Mouse (Mus musculus) neural tube, embryonic 13.5 days (tissue): ENCODE data around the gene Commd1. TPM values are rescaled to one million over a fixed set of nuclear protein-coding genes. Genes with fewer than 3 reads are reported as not detected.

Source experiments
- ATAC-seq: fragments of 200-750 bp; cut with Nextera tagmentation; 2 replicates; pipeline ENCODE4 v1.8.0; 2017; ENCODE audit warnings: low read depth, mild to moderate bottlenecking, moderate TSS enrichment, moderate library complexity
- H3K27ac ChIP-seq: fragments of 300-500 bp; sonication (generic); replicated peaks from 2 replicates; pipeline ENCODE4 v1.5.1; 2015; ENCODE audit warnings: moderate library complexity, mild to moderate bottlenecking, inconsistent platforms
- H3K27me3 ChIP-seq: fragments of 300-500 bp; sonication (generic); 2 replicates; pipeline ENCODE4 v1.6.1; 2015; ENCODE audit warnings: mild to moderate bottlenecking, inconsistent platforms
- H3K36me3 ChIP-seq: fragments of 300-500 bp; sonication (generic); 2 replicates; pipeline ENCODE4 v1.6.1; 2015; ENCODE audit warnings: mild to moderate bottlenecking, inconsistent platforms
- H3K4me1 ChIP-seq: fragments of 300-500 bp; sonication (generic); replicated peaks from 2 replicates; pipeline ENCODE4 v1.6.1; 2015; ENCODE audit warnings: inconsistent platforms
- H3K4me2 ChIP-seq: fragments of 300-500 bp; sonication (generic); 2 replicates; pipeline ENCODE4 v1.6.1; 2015; ENCODE audit warnings: inconsistent platforms, mild to moderate bottlenecking, moderate library complexity
- H3K4me3 ChIP-seq: fragments of 300-500 bp; sonication (generic); 2 replicates; pipeline ENCODE4 v1.5.1; 2015; ENCODE audit warnings: mild to moderate bottlenecking, inconsistent platforms
- H3K9ac ChIP-seq: fragments of 300-500 bp; sonication (generic); 2 replicates; pipeline ENCODE4 v1.6.1; 2015; ENCODE audit warnings: moderate library complexity, mild to moderate bottlenecking, inconsistent platforms
- H3K9me3 ChIP-seq: fragments of 300-500 bp; sonication (generic); 2 replicates; pipeline ENCODE4 v1.6.1; 2016; ENCODE audit warnings: inconsistent platforms
- WGBS: fragments of 180-500 bp; shearing (Covaris S2); methylation state at CpG from one replicate; pipeline ENCODE4 v1.1.7; 2015; 5-methylcytosine and 5-hydroxymethylcytosine counted together
- polyA plus RNA-seq: library from polyadenylated mRNA; unstranded; fragments of >200 nt; fragmentation: Nextera tagmentation; extraction: Ambion mirVana; gene quantifications from 2 replicates; pipeline ENCODE4 v1.2.1, GENCODE M21; 2015

The Commd1 gene
- polyA plus RNA-seq, 1 experiment from 2014 or later: 302 TPM

DNA sequence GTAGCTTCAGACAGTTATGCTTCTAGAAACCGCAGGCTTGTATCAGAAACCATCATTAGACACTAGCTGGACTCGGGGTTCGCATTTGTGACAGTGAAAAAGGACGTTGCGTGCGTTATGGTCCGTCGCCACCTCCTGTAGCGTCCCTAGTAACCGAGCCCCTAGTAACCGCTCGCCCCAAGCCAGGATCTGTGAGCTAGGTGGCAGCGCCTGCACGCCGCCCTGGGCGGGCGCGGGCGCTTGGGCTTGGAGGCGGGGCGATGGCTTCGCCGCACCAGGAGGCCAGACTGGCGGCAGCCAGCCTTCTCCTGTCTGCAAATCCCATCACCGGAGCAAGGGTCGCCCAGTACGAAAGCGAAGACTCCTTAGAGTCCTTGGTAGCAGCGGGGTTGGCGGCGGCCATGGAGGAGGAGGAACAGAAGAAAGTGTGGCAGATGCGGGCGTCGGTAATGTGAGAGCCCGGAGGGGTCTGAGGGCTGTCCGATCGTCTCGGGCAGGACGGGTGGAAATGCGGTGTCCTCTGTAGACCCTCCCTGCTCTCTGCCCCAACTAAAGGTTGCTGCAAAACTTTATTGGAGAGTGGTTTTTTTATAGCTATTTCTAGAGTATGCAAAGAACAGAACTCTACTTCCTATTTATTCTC is 26.1 kb upstream of the Commd1 start:
- Histone ChIP-seq H3K9ac (peak overlapping the region; percentile 74), H3K4me1 (peaks cover 7% of the 10 kb centered on the region), H3K36me3 (peaks cover 22% of the 10 kb centered on the region), H3K9me3 (no peaks in the 10 kb centered on the region), H3K27me3 (no peaks in the 10 kb centered on the region), H3K4me2 (peak overlapping the region; percentile 72), H3K27ac (peak overlapping the region; percentile 96), H3K4me3 (peak overlapping the region; percentile 54)
- WGBS: under 1% methylated on average over 40 of the region's 40 CpGs
- peak; percentile 98 for ATAC-seq

DNA sequence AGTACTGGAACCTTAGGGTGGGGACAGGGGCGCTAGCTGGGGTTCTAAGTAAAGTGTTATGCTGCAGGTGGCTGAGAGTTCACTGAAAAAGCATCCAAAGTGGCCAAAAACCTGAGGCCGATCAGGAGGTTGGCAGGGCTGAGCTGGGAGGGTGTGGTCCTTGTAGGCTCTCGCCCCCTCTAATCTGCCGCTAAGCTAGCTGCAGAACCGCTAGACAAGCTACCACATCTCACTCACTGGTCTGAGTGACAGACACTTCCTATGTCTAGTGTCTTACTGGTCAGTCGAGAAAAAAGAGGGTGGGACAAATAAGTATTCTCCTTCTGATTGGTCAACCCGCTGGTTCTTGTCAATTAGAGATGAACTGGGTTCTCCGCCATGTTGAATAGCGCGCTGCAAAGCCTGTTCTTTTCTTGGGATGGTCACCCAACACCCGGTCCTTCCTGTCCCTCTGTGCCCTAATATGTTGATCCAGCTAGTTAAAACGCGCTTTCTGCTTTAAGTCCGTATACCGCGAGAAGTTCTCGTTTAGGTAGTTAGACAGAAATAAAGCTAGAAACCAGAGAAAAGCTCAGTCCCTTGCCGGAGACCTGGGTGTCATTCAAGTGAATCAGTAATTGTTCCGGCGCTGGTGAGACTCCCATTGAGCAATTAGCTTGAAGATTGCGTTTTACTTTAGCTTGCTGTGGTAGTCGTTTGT is 25.4 kb upstream of the Commd1 start, which contains the start of gene Fam161a:
Gene Fam161a (plus strand): TSS at position 51 of the 700 bp plus-strand sequence.
- Histone ChIP-seq H3K9me3 (no peaks in the 10 kb centered on the region), H3K4me1 (peaks cover 7% of the 10 kb centered on the region), H3K9ac (peak within 1 kb of the TSS; percentile 74), H3K4me2 (peak within 1 kb of the TSS; percentile 72), H3K36me3 (peaks cover 28% of the 10 kb centered on the region), H3K27ac (peak within 1 kb of the TSS; percentile 96), H3K4me3 (peak within 1 kb of the TSS; percentile 54), H3K27me3 (no peaks in the 10 kb centered on the region)
- peak; percentile 95 for ATAC-seq
- under 1% methylated on average over 22 of the region's 22 CpGs for WGBS

DNA sequence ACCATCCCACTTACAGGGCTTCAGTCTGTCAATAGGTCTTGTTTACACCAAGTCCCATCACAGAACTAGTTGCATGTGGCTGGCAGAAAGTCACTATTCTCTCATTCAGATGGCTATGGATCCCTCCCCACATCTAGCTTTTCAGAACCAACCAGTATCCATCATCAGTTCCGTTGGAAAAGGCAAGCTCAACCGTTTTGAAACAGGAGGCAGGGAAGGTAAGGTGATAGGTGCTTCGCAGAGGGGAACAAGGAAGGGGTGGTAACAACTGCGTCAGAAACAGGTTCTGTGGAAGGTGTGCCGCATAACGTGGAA is 24.9 kb upstream of the Commd1 start:
- Histone ChIP-seq H3K36me3 (peaks cover 33% of the 10 kb centered on the region), H3K9ac (peak overlapping the region; percentile 67), H3K9me3 (no peaks in the 10 kb centered on the region), H3K4me1 (peaks cover 7% of the 10 kb centered on the region), H3K4me3 (peak overlapping the region; percentile 54), H3K27me3 (no peaks in the 10 kb centered on the region), H3K27ac (peak overlapping the region; percentile 96), H3K4me2 (peak overlapping the region; percentile 72)
- peak; percentile 29 for ATAC-seq
- WGBS: 4% methylated on average over 6 of the region's 6 CpGs

DNA sequence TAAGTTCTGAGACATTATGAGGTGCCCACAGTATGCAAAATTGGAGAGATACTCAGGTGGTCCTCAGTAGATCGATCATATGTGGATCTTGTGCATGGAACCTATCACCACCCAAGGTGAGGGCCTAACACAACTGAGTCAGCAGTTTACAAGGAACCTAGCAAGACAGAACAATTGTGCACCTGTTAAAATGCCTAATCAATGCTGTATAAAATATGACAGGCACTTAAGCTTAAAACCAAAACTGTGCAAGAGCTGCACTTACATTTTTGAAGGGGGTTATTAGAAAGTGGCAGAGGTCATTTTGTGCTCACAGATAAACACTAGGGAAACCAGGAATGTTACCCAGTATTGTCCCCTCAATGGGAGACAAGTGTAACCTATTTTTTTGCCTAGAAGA is 23.1 kb upstream of the Commd1 start:
- no peaks in the 10 kb centered on the region for H3K27me3 ChIP-seq
- H3K36me3 ChIP-seq: peaks cover 49% of the 10 kb centered on the region
- H3K4me3 ChIP-seq: no peak overlapping the region
- no peak overlapping the region for H3K9ac ChIP-seq
- peaks cover 7% of the 10 kb centered on the region for H3K4me1 ChIP-seq
- no peak overlapping the region for H3K4me2 ChIP-seq
- no peak overlapping the region for H3K27ac ChIP-seq
- no peak for ATAC-seq
- 93% methylated on average over 1 of the region's 1 CpGs for WGBS
- H3K9me3 ChIP-seq: no peaks in the 10 kb centered on the region

DNA sequence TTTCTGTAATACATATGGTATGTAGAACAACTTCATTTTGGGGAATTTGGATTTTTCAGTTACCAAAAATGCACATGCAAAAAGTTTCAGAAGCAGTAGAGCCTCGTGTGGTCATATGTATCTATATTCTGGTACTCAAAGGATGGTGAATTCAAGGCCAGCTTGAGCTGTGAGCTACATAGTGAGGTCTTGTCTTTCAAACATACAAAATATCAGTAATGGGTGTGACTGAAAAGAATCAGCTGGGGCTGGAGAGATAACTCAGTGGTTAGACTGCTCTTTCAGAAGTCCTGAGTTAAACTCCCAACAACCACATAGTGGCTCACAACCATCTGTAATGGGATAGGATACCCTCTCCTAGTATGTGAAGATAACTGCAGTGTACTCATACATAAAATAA is 16.1 kb upstream of the Commd1 start:
- peaks cover 85% of the 10 kb centered on the region for H3K36me3 ChIP-seq
- no peak overlapping the region for H3K9ac ChIP-seq
- no peaks in the 10 kb centered on the region for H3K9me3 ChIP-seq
- 90% methylated on average over 1 of the region's 1 CpGs for WGBS
- no peak overlapping the region for H3K4me2 ChIP-seq
- no peaks in the 10 kb centered on the region for H3K27me3 ChIP-seq
- no peak overlapping the region for H3K4me3 ChIP-seq
- no peaks in the 10 kb centered on the region for H3K4me1 ChIP-seq
- H3K27ac ChIP-seq: no peak overlapping the region
- no peak for ATAC-seq

DNA sequence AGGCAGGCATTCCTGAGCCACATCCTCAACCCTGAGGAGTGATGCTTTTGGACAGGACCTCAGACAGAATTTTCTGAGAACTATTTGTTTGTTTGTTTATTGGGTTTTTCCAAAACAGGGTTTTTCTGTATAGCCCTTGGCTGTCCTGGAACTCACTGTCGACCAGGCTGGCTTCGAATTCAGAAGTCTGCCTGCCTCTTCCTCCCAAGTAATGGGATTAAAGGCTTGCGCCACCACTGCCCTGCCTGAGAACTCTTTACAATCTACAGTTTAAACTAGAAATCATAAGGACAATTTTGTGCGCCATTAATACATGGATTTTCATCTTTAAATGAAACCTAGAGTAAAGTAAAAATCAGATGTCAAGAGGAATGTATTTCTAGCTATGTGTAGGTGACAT is 13.3 kb upstream of the Commd1 start:
- Histone ChIP-seq H3K9me3 (no peaks in the 10 kb centered on the region), H3K4me2 (no peak overlapping the region), H3K36me3 (peaks cover 62% of the 10 kb centered on the region)

DNA sequence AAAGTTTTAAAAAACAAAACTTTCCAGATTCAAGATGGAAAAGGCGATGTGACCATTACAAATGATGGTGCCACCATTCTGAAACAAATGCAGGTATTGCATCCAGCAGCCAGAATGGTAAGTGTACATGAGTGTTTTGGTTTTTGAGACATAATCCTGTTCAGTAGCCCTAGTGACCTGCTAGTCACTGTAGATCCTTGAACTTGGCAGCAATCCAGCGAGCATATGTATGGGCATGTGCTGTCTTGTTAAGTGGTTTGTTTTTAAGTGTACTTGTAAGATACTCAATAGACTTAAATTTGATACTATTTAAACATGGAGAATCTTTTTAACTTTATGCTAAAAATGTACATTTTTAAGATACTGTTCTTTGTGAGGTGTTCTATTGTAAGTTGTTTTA is 12.1 kb upstream of the Commd1 start:
- Histone ChIP-seq H3K4me1 (peaks cover 21% of the 10 kb centered on the region), H3K9ac (no peak overlapping the region), H3K36me3 (peaks cover 50% of the 10 kb centered on the region), H3K27ac (no peak overlapping the region), H3K4me2 (no peak overlapping the region), H3K27me3 (no peaks in the 10 kb centered on the region), H3K4me3 (no peak overlapping the region), H3K9me3 (no peaks in the 10 kb centered on the region)
- WGBS: 94% methylated on average over 2 of the region's 2 CpGs
- no peak for ATAC-seq

More for the DNA sequence above, 13.3 kb upstream of the Commd1 start:
- H3K4me3 ChIP-seq: no peak overlapping the region
- no peaks in the 10 kb centered on the region for H3K27me3 ChIP-seq
- H3K4me1 ChIP-seq: peaks cover 17% of the 10 kb centered on the region
- 93% methylated on average over 4 of the region's 4 CpGs for WGBS
- ATAC-seq: no peak
- H3K27ac ChIP-seq: no peak overlapping the region
- no peak overlapping the region for H3K9ac ChIP-seq

DNA sequence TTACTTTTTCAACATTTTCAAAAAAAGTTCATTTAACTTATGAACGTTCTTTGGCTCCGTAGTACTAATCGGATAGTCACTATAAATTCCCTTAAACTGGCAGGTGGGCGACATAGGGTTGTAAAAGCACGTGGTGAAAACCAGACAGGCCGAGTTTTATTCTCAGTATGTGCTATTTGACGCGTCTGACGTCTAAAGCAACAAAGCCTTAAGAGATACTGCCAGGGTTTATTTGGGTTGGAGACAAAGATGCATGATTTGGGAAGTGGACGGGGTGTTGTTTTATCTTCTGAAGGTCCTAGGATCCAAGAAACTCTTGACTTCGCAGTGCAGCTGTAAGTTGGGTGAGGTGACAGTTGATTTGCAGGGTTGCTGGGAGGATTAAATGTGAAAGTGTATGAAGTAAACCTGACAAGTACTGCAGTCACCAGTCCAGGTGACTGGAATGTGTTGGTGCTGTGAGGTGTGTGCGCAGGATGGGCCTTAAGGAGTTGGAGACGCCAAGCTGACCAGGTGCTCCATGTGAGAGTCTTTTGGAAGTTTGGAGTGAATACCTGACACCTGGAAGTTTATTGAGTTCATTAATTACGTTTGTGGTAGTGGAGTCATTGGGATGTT is 9.1 kb upstream of the Commd1 start:
- Histone ChIP-seq H3K9ac (peak overlapping the region; percentile 97), H3K27me3 (no peaks in the 10 kb centered on the region), H3K4me3 (peak overlapping the region; percentile 90), H3K4me1 (peaks cover 21% of the 10 kb centered on the region), H3K27ac (no peak overlapping the region), H3K36me3 (peaks cover 27% of the 10 kb centered on the region), H3K9me3 (no peaks in the 10 kb centered on the region), H3K4me2 (peak overlapping the region; percentile 98)
- WGBS: 11% methylated on average over 14 of the region's 14 CpGs
- ATAC-seq: no peak

DNA sequence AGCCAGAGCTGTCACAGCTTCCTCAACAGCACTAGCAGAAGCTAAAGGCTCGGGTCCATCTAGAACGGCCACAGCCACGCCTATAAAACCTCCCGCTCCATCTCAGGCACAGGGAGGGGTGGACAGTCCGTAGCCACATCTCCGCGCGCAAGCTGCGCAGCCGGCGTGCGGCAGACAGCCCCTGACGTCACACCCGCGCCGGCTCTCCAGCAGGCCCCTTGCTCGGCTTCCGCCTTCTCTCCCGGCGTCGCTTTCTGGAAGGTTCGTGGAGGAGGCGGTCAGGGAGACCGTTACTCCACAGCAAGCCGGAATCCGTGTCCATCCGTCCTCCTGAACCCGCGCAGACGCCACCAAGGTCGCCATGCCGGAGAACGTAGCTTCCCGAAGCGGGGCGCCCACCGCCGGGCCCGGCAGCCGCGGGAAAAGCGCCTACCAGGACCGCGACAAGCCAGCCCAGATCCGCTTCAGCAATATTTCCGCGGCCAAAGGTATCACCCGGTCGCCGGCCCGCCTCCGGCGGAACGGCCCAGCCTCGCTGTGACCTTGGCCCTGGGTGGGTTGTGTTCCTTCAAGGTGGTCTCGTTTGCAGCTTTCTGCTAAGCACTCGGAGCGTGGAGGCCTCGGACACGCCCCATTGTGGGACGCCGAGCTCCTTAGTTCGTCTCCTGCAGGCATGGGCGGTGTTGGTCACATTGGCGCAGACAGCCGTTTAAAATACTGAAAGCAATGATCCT is 8.4 kb upstream of the Commd1 start, which contains the start of gene Cct4:
Gene Cct4 (plus strand): TSS at position 127 of the 734 bp plus-strand sequence.
- peaks cover 21% of the 10 kb centered on the region for H3K36me3 ChIP-seq
- H3K27me3 ChIP-seq: no peaks in the 10 kb centered on the region
- H3K4me1 ChIP-seq: peaks cover 21% of the 10 kb centered on the region
- peak within 1 kb of the TSS; percentile 90 for H3K4me3 ChIP-seq
- no peaks in the 10 kb centered on the region for H3K9me3 ChIP-seq
- peak; percentile 98 for ATAC-seq
- WGBS: under 1% methylated on average over 66 of the region's 66 CpGs
- peak within 1 kb of the TSS; percentile 94 for H3K27ac ChIP-seq
- H3K4me2 ChIP-seq: peak within 1 kb of the TSS; percentile 98
- peak within 1 kb of the TSS; percentile 97 for H3K9ac ChIP-seq

DNA sequence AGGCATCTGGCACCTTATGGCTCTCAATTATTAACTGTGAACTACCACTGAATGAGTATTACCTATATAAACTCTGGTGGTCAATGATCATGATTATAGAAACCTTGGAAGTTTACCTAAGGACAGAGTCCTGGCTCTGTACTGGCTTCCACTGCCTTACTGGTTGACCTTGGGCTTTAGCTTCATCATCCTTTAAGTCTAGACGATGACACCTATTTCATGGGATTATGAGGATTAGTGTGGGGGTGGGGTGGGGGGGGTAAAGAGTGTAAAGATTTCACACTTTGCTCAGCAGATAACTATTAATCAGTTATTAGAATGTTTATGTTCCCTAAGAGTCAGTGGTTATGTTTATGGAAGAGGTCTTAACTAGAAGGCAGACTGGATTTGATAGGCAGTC is 7.6 kb upstream of the Commd1 start:
- Histone ChIP-seq H3K27ac (peak overlapping the region; percentile 94), H3K4me2 (peak overlapping the region; percentile 98), H3K4me1 (peaks cover 21% of the 10 kb centered on the region), H3K9ac (peak overlapping the region; percentile 97), H3K27me3 (no peaks in the 10 kb centered on the region), H3K36me3 (peaks cover 14% of the 10 kb centered on the region), H3K9me3 (no peaks in the 10 kb centered on the region), H3K4me3 (peak overlapping the region; percentile 90)
- ATAC-seq: 0 out of 2 replicates have a peak, but pooled peaks have one; percentile 2
- WGBS: 64% methylated on average over 1 of the region's 1 CpGs

DNA sequence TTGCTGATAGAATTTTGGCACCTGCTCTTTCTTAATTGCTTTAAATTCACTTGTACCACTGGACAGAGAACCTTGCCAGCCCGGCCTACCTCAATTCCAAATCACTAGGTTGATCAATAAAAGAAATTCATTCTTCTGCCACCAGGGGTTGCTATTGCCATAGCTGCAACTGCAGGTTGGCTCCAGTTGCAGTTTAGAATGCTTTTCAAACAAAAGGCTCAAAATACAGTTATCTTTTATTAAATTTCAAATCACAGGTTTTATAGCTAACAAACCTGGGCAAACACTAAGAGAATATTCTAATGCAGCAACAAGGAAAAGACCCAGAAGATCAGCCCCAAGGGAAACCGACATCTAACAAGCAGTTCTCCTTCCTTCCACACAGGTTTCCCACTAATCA is 5.2 kb upstream of the Commd1 start:
- Histone ChIP-seq H3K9ac (no peak overlapping the region), H3K27ac (no peak overlapping the region), H3K9me3 (no peaks in the 10 kb centered on the region), H3K27me3 (no peaks in the 10 kb centered on the region), H3K4me1 (peaks cover 23% of the 10 kb centered on the region), H3K36me3 (no peaks in the 10 kb centered on the region), H3K4me3 (no peak overlapping the region), H3K4me2 (no peak overlapping the region)
- no peak for ATAC-seq
- WGBS: 47% methylated on average over 2 of the region's 2 CpGs

DNA sequence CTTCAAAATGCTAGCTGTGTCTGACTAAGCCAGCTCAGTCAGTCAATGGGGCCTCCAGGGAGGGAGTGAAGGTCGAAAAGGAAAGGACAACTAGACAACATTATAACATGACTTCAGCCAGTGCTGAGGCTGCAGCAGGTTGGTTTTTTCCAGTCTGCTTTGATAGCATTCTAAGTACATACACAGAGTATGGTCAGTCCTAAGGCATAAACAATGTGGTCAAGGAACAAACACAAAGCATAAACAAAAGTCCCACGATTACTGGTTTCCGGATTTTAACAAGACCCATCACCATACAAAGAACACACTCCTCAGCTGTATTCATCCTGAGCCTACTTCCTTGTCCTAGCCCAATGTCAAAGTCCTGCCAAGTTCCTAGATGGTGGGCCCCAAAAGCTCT is 3.3 kb upstream of the Commd1 start:
- Histone ChIP-seq H3K9me3 (no peaks in the 10 kb centered on the region), H3K27ac (no peak overlapping the region), H3K4me3 (no peak overlapping the region), H3K9ac (no peak overlapping the region), H3K4me1 (peaks cover 23% of the 10 kb centered on the region), H3K27me3 (no peaks in the 10 kb centered on the region), H3K36me3 (no peaks in the 10 kb centered on the region), H3K4me2 (no peak overlapping the region)
- 81% methylated on average over 3 of the region's 3 CpGs for WGBS
- ATAC-seq: no peak
